Mouse (Mus musculus): ENCODE measurements at regions not wholly inside any gene's neighbourhood (a gene's known extent, or its start where the extent isn't known, plus 50 kb on each side); places are given as distances from the start of the nearest gene placed in this dataset.

DNA sequence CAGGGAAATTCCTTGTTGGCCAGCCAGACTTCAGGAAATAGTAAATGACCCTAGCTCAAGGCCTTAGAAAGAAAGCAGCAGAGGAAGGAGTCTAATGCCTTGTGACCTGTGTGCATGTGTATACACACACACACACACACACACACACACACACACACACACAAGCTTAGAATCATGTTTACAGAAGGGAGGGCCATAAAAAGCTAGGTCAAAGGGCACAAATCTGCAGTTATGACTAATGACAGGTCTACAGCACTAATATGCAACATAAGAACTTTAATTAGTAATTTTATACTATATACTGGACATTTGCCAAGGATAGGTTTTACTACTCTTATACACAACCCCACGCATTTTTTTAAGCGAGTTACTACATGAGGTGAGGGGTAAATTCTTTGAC lies 149.4 kb downstream of the Nr2f2 start:
- H3K79me2 ChIP-seq (ENCODE audit: control insufficient read depth, insufficient read depth, low read length): no peaks in the 10 kb centered on the region
- DNase-seq (ENCODE audit: extremely low read depth, low read depth, low spot score): no peak
- TF ChIP-seq CTCF (IDR thresholded peaks at IDR 0.05; ENCODE audit: low read depth, low read length) (no peak), POLR2A (IDR thresholded peaks at IDR 0.05; ENCODE audit: extremely low read depth, insufficient read depth, low read length) (no peak)
- WGBS: 89% methylated on average over 2 of the region's 2 CpGs
- peaks cover 2% of the 10 kb centered on the region; the same call in 1 of the 2 replicates for H3K27me3 ChIP-seq (ENCODE audit: control insufficient read depth, insufficient read depth, low read length)
- H3K36me3 ChIP-seq (ENCODE audit: control insufficient read depth, insufficient read depth, low read length): no peaks in the 10 kb centered on the region
- H3K27ac ChIP-seq (replicated peaks; ENCODE audit: insufficient read depth, low read depth, low read length): no peak overlapping the region
- no peak overlapping the region for H3K9ac ChIP-seq (ENCODE audit: low read depth, low read length)
- no peak overlapping the region for H3K4me3 ChIP-seq (ENCODE audit: insufficient read depth, low read depth, low read length)
- H3K4me1 ChIP-seq (ENCODE audit: control insufficient read depth, insufficient read depth, low read length): no peaks in the 10 kb centered on the region

DNA sequence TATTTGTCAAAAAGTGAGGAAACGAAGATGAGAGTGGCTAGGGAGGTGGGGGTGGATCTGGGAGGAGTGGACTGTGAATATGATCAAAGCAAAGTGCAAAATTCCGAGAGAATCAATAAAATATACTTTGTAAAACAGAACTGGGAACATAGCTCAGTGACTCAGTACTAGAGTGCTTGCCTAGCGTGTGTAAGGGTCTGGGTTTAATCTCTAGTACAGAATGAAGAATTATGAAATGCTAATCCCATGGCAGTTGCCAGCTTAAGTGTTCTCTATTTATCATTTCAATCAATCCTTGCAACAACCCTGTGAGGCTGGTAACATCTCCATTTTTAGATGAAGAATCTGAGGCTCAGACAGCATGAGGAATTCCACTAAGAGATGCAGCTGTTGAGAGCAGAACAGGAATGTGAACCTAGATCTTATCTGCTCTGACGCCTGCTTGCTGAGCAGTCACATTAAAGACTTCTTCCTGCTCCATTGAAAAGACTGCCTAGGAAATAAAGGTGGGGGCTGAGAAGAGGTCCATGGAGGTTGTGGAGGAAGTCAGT lies 152.5 kb downstream of the Nr2f2 start:
- WGBS: 67% methylated on average over 4 of the region's 4 CpGs
- Histone ChIP-seq H3K79me2 (ENCODE audit: control insufficient read depth, insufficient read depth, low read length) (no peaks in the 10 kb centered on the region), H3K4me3 (ENCODE audit: insufficient read depth, low read depth, low read length) (no peak overlapping the region), H3K27me3 (ENCODE audit: control insufficient read depth, insufficient read depth, low read length) (peaks cover 2% of the 10 kb centered on the region; the same call in 1 of the 2 replicates), H3K36me3 (ENCODE audit: control insufficient read depth, insufficient read depth, low read length) (no peaks in the 10 kb centered on the region), H3K27ac (replicated peaks; ENCODE audit: insufficient read depth, low read depth, low read length) (no peak overlapping the region), H3K4me1 (ENCODE audit: control insufficient read depth, insufficient read depth, low read length) (no peaks in the 10 kb centered on the region), H3K9ac (ENCODE audit: low read depth, low read length) (no peak overlapping the region)
- TF ChIP-seq POLR2A (IDR thresholded peaks at IDR 0.05; ENCODE audit: extremely low read depth, insufficient read depth, low read length): no peak
- no peak for TF ChIP-seq CTCF (IDR thresholded peaks at IDR 0.05; ENCODE audit: low read depth, low read length)
- DNase-seq (ENCODE audit: extremely low read depth, low read depth, low spot score): no peak

DNA sequence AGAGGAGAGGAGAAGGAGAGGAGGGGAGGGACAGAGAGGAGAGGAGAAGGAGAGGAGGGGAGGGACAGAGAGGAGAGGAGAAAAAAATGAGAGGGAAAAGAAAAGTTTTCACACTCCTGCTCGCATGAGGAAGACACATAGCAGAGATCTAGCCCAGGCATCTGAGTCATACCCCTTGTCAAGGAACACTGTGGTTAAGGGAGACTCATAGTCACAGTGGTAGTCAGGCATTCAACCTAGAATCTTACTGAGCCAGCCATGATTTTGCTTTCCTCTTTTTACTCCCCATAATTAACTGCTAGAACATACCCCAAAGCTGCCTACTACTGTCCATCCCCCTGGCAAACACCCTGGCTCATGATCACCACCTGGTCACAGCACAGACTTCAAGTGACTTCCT lies 160.6 kb downstream of the Nr2f2 start:
- Histone ChIP-seq H3K79me2 (ENCODE audit: control insufficient read depth, insufficient read depth, low read length) (no peaks in the 10 kb centered on the region), H3K4me1 (ENCODE audit: control insufficient read depth, insufficient read depth, low read length) (no peaks in the 10 kb centered on the region), H3K9ac (ENCODE audit: low read depth, low read length) (no peak overlapping the region), H3K27me3 (ENCODE audit: control insufficient read depth, insufficient read depth, low read length) (no peaks in the 10 kb centered on the region), H3K36me3 (ENCODE audit: control insufficient read depth, insufficient read depth, low read length) (no peaks in the 10 kb centered on the region), H3K27ac (replicated peaks; ENCODE audit: insufficient read depth, low read depth, low read length) (no peak overlapping the region), H3K4me3 (ENCODE audit: insufficient read depth, low read depth, low read length) (no peak overlapping the region)
- DNase-seq (ENCODE audit: extremely low read depth, low read depth, low spot score): no peak
- WGBS: 80% methylated on average over 1 of the region's 1 CpGs
- no peak for TF ChIP-seq CTCF (IDR thresholded peaks at IDR 0.05; ENCODE audit: low read depth, low read length)
- no peak for TF ChIP-seq POLR2A (IDR thresholded peaks at IDR 0.05; ENCODE audit: extremely low read depth, insufficient read depth, low read length)

DNA sequence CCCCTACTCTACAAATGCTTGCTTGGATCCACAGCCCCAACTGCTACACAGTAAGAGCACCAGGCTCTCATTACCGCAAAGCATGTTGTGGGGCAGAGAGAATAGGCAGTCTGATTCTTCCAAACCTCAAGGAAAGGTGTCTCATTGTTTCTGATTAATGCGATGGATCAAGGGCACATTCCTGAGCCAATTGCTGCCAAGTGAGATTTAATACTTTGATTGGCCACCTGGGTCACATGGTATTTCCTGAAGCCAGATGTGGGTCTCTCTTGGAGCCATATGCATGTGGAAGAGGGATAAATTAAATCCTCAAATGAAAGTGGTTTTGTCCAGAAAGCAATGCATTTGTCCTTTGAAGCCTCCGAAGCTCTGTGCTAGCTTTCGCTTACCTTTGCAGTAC lies 166.3 kb downstream of the Nr2f2 start:
- Histone ChIP-seq H3K36me3 (ENCODE audit: control insufficient read depth, insufficient read depth, low read length) (no peaks in the 10 kb centered on the region), H3K4me3 (ENCODE audit: insufficient read depth, low read depth, low read length) (no peak overlapping the region), H3K79me2 (ENCODE audit: control insufficient read depth, insufficient read depth, low read length) (no peaks in the 10 kb centered on the region), H3K9ac (ENCODE audit: low read depth, low read length) (no peak overlapping the region), H3K4me1 (ENCODE audit: control insufficient read depth, insufficient read depth, low read length) (no peaks in the 10 kb centered on the region), H3K27me3 (ENCODE audit: control insufficient read depth, insufficient read depth, low read length) (no peaks in the 10 kb centered on the region), H3K27ac (replicated peaks; ENCODE audit: insufficient read depth, low read depth, low read length) (no peak overlapping the region)
- no peak for DNase-seq (ENCODE audit: extremely low read depth, low read depth, low spot score)
- WGBS: 88% methylated on average over 4 of the region's 4 CpGs
- TF ChIP-seq POLR2A (IDR thresholded peaks at IDR 0.05; ENCODE audit: extremely low read depth, insufficient read depth, low read length) (no peak), CTCF (IDR thresholded peaks at IDR 0.05; ENCODE audit: low read depth, low read length) (no peak)

DNA sequence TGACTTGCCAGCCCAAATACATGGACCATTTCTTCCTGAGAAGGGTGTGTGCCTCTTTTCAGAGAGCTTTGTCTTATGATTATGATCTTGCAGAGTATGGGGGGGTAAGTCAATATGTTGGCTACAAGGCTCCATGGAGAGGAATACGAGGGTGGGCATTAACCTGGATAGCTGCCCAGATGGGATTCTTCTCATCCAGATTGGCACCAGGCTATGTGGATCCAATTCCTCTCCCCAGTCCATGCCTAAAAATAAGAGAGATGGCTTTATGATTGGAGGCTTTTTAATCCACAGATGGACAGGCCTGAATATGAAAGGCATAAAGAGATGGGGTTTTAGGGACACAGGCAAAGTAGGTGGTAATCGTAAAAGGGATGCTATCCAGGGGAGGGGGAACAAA lies 187.6 kb downstream of the Nr2f2 start:
- no peaks in the 10 kb centered on the region for H3K4me1 ChIP-seq (ENCODE audit: control insufficient read depth, insufficient read depth, low read length)
- no peak overlapping the region for H3K4me3 ChIP-seq (ENCODE audit: insufficient read depth, low read depth, low read length)
- no peak overlapping the region for H3K9ac ChIP-seq (ENCODE audit: low read depth, low read length)
- no peak for DNase-seq (ENCODE audit: extremely low read depth, low read depth, low spot score)
- no peak for TF ChIP-seq POLR2A (IDR thresholded peaks at IDR 0.05; ENCODE audit: extremely low read depth, insufficient read depth, low read length)
- no peak for TF ChIP-seq CTCF (IDR thresholded peaks at IDR 0.05; ENCODE audit: low read depth, low read length)
- H3K36me3 ChIP-seq (ENCODE audit: control insufficient read depth, insufficient read depth, low read length): no peaks in the 10 kb centered on the region
- 72% methylated on average over 2 of the region's 2 CpGs for WGBS
- no peak overlapping the region for H3K27ac ChIP-seq (replicated peaks; ENCODE audit: insufficient read depth, low read depth, low read length)
- no peaks in the 10 kb centered on the region for H3K79me2 ChIP-seq (ENCODE audit: control insufficient read depth, insufficient read depth, low read length)
- H3K27me3 ChIP-seq (ENCODE audit: control insufficient read depth, insufficient read depth, low read length): peaks cover 3% of the 10 kb centered on the region; the same call in 1 of the 2 replicates

DNA sequence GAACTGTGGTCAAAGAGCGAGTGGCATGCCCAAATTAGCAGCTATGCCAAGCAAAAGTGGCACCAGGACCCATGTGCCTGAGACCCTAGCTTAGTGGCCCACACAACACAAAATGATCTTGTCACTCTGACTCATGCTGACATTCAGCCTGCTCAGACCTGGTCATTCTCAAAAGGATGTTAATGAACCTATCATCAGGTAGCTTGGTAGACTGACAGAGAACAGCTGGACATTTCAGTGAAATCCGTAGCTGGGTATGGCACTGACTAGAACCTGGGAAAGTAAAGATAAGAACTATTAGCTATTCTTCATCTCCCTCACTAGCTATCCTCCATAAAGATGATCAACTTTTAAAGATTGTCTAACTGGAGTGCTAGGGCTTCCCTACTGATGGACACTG lies 188.5 kb downstream of the Nr2f2 start:
- Histone ChIP-seq H3K27ac (replicated peaks; ENCODE audit: insufficient read depth, low read depth, low read length) (no peak overlapping the region), H3K36me3 (ENCODE audit: control insufficient read depth, insufficient read depth, low read length) (no peaks in the 10 kb centered on the region), H3K27me3 (ENCODE audit: control insufficient read depth, insufficient read depth, low read length) (peaks cover 3% of the 10 kb centered on the region; the same call in 1 of the 2 replicates), H3K79me2 (ENCODE audit: control insufficient read depth, insufficient read depth, low read length) (no peaks in the 10 kb centered on the region), H3K4me1 (ENCODE audit: control insufficient read depth, insufficient read depth, low read length) (no peaks in the 10 kb centered on the region), H3K9ac (ENCODE audit: low read depth, low read length) (no peak overlapping the region), H3K4me3 (ENCODE audit: insufficient read depth, low read depth, low read length) (no peak overlapping the region)
- 82% methylated on average over 2 of the region's 2 CpGs for WGBS
- TF ChIP-seq POLR2A (IDR thresholded peaks at IDR 0.05; ENCODE audit: extremely low read depth, insufficient read depth, low read length): no peak
- no peak for TF ChIP-seq CTCF (IDR thresholded peaks at IDR 0.05; ENCODE audit: low read depth, low read length)
- no peak for DNase-seq (ENCODE audit: extremely low read depth, low read depth, low spot score)

All from liver, adult 2 months (tissue).